Mouse (Mus musculus) layer of hippocampus, adult 9-10 months (tissue): Measurements from ENCODE around the gene Fam43b.

Source experiments
- DNase-seq: peaks from one replicate; pipeline ENCODE4 v3.0.0; 2022; ENCODE audit warnings: low spot score

Fam43b gene

DNA sequence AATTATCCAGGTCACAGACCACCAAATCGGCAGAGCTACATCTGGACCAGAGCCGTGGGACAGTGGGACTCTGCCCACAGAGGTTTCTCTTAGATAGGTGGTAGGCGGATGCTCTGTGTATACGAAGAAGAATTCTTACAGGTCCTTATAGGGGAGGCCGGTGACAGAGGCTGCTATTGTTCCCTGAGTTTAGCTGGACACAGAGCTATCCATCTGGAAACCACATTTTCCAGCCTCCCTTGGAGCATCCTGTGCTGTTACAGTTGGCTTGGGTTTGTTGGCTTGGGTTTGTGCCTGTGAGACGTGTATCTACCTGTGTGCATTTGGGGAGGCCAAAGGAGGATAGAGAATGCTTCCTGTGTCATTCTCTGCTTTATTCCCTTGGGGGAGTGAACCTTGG, 43.6 kb downstream of the Fam43b start:
- no peak for DNase-seq

DNA sequence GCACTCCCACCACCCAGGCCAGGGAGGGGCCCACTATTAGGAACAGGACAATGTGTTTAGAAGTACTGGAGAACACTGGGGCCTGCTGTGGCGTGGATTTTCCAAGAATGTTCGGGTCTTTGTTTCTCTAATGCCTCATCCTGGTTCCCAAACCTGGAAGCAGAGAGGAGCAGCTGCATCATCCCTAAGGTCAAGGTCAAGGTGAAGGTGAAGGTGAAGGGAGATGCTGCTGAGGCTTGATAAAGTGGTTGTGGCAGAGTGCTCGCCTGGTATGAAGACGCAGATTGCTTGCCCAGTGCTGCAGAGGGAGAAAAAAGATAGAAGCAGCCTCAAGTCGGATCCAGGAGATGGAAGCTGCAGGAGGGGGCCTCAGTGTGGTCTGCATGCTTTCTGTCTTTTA, 44.5 kb downstream of the Fam43b start:
- DNase-seq = no peak

DNA sequence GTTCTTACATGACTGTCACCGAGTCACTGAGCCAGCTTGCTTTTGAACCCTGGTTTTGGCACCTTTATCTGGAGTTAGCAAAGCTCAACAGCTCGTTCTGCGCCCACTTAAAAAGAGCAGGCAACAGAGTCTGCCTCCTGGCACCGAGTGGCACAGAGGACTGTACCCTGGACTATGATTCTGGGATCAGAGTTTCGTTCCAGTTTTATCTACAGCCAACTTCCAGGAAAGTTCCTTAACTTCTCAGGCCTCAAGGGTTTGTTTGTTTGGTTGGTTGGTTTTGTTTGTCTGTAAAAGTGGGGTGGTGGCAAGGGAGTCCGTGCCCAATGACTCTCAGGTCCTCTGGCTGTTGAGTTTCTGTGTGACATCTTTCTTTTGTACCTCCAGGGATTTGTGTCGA, 47.6 kb downstream of the Fam43b start:
- no peak for DNase-seq

DNA sequence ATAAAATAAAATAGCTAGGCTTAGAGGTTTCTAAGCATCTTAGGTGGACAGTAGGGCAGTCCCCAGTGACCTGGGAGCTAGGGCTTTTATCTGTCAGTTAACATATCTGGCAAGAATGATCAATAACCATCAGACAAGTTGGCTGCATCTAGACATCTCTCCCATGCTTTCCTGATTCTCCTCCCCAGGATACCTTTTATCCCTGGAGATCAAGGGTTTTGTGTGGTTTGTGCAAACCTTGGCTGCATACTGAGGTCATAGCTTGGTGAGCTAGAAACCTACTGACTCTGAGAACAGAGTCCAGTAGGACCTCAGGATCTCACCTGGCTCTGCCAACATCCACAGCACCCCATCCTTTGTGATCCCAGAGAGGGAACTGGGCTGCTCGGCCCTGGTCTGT, 49.0 kb downstream of the Fam43b start:
- no peak for DNase-seq

DNA sequence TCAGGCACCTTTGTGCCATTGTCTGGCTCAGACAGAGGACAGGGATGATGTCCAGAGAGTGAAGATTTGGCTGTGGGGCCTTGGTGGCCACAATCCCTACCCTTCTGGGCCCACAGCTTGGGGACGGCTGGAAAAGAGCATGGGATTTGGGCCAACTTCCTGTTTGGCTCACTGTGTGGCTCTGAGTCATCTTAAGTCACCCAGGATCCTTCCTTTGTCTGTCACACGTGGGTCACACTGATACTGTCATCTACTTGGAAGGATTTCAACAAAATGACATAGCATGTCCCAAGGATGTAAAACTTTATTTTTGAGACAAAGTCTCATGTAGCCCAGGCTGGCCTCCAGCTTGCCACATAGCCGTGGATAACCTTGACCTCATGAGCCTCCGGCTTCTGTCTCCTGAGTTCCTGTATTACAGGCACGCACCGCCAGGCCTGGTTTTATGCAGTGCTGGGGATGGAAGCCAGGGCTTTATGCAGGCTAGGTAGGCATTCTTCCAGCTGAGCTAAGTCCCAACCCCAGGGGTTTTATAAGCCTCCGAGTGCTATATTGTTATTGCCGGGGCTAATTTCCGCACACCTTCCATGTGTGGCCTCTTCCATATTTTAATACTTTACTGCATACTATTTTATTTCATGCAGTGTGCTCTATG, 51.3 kb downstream of the Fam43b start:
- no peak for DNase-seq
